Mouse (Mus musculus) erythroblast, embryonic 14.5 days (primary cell): ENCODE data around the gene Utp18.

Source experiments
- GATA1 ChIP-seq: IDR thresholded peaks from 2 replicates; pipeline ENCODE4 v1.6.1; 2012; ENCODE audit warnings: low read length, inconsistent platforms, mixed read lengths
- TAL1 ChIP-seq: IDR thresholded peaks from 3 replicates; pipeline ENCODE4 v1.6.1; 2012; ENCODE audit warnings: low read length, inconsistent platforms, mixed read lengths

GRCm38 (mm10) chr11:93887080-93887447 is 1.5 kb upstream of the Utp18 start:
- TF ChIP-seq GATA1: no peak
- no peak for TF ChIP-seq TAL1
